Mouse (Mus musculus): ENCODE measurements around the gene Pou2af1. TPM values are rescaled to one million over a fixed set of nuclear protein-coding genes. Genes with fewer than 3 reads are reported as not detected.
A peak's percentile ranks its signal among the peaks of the same experiment; 100 is the strongest.

Gene Pou2af1
- polyA plus RNA-seq, 1 experiment from 2014 or later = 0.18 TPM

- Histone ChIP-seq H3K4me1 (ENCODE audit: control insufficient read depth, insufficient read depth, low read length) (no peaks in the 10 kb centered on the region), H3K4me3 (replicated peaks; ENCODE audit: low read depth, low read length) (no peak overlapping the region), H3K9me3 (ENCODE audit: control insufficient read depth, low read length) (no peaks in the 10 kb centered on the region), H3K27me3 (ENCODE audit: control insufficient read depth, insufficient read depth, low read length) (no peaks in the 10 kb centered on the region), H3K27ac (replicated peaks; ENCODE audit: low read depth, low read length) (no peak overlapping the region), H3K36me3 (ENCODE audit: control insufficient read depth, insufficient read depth, low read length) (no peaks in the 10 kb centered on the region), H3K9ac (replicated peaks; ENCODE audit: low read length) (no peak overlapping the region), H3K4me2 (ENCODE audit: low read length) (no peak overlapping the region)
- DNase-seq (peak; percentile 25), ATAC-seq (ENCODE audit: low FRiP score, low TSS enrichment) (no peak)
- WGBS = 62% methylated on average over 4 of the region's 4 CpGs
Measured at GRCm38 (mm10) chr9:51256780-51257502, 43.4 kb downstream of the Pou2af1 start.

- Histone ChIP-seq H3K27me3 (ENCODE audit: control insufficient read depth, insufficient read depth, low read length) (no peaks in the 10 kb centered on the region), H3K4me1 (ENCODE audit: control insufficient read depth, insufficient read depth, low read length) (no peaks in the 10 kb centered on the region), H3K9me3 (ENCODE audit: control insufficient read depth, low read length) (no peaks in the 10 kb centered on the region), H3K9ac (replicated peaks; ENCODE audit: low read length) (no peak overlapping the region), H3K36me3 (ENCODE audit: control insufficient read depth, insufficient read depth, low read length) (no peaks in the 10 kb centered on the region), H3K27ac (replicated peaks; ENCODE audit: low read depth, low read length) (no peak overlapping the region), H3K4me2 (ENCODE audit: low read length) (no peak overlapping the region), H3K4me3 (replicated peaks; ENCODE audit: low read depth, low read length) (no peak overlapping the region)
- WGBS = 92% methylated on average over 5 of the region's 5 CpGs
- no peak for ATAC-seq (ENCODE audit: low FRiP score, low TSS enrichment)
- no peak for DNase-seq
Measured at GRCm38 (mm10) chr9:51258426-51258825, 44.9 kb downstream of the Pou2af1 start.

GRCm38 (mm10) chr9:51268852-51269251, 55.3 kb downstream of the Pou2af1 start:
- H3K36me3 ChIP-seq (ENCODE audit: control insufficient read depth, insufficient read depth, low read length) = no peaks in the 10 kb centered on the region
- no peak for ATAC-seq (ENCODE audit: low FRiP score, low TSS enrichment)
- H3K4me3 ChIP-seq (replicated peaks; ENCODE audit: low read depth, low read length) = no peak overlapping the region
- H3K4me2 ChIP-seq (ENCODE audit: low read length) = no peak overlapping the region
- no peak for DNase-seq
- H3K4me1 ChIP-seq (ENCODE audit: control insufficient read depth, insufficient read depth, low read length) = no peaks in the 10 kb centered on the region
- no peak overlapping the region for H3K27ac ChIP-seq (replicated peaks; ENCODE audit: low read depth, low read length)
- no peaks in the 10 kb centered on the region for H3K9me3 ChIP-seq (ENCODE audit: control insufficient read depth, low read length)
- 88% methylated on average over 5 of the region's 5 CpGs for WGBS
- H3K9ac ChIP-seq (replicated peaks; ENCODE audit: low read length) = no peak overlapping the region
- H3K27me3 ChIP-seq (ENCODE audit: control insufficient read depth, insufficient read depth, low read length) = no peaks in the 10 kb centered on the region

GRCm38 (mm10) chr9:51271073-51271472, 57.6 kb downstream of the Pou2af1 start:
- H3K4me1 ChIP-seq (ENCODE audit: control insufficient read depth, insufficient read depth, low read length) = no peaks in the 10 kb centered on the region
- no peak overlapping the region for H3K4me2 ChIP-seq (ENCODE audit: low read length)
- H3K9me3 ChIP-seq (ENCODE audit: control insufficient read depth, low read length) = no peaks in the 10 kb centered on the region
- no peak overlapping the region for H3K27ac ChIP-seq (replicated peaks; ENCODE audit: low read depth, low read length)
- no peak overlapping the region for H3K9ac ChIP-seq (replicated peaks; ENCODE audit: low read length)
- H3K4me3 ChIP-seq (replicated peaks; ENCODE audit: low read depth, low read length) = no peak overlapping the region
- no peaks in the 10 kb centered on the region for H3K27me3 ChIP-seq (ENCODE audit: control insufficient read depth, insufficient read depth, low read length)
- 36% methylated on average over 8 of the region's 8 CpGs for WGBS
- H3K36me3 ChIP-seq (ENCODE audit: control insufficient read depth, insufficient read depth, low read length) = no peaks in the 10 kb centered on the region
- ATAC-seq (ENCODE audit: low FRiP score, low TSS enrichment) (no peak), DNase-seq (no peak)

DNA sequence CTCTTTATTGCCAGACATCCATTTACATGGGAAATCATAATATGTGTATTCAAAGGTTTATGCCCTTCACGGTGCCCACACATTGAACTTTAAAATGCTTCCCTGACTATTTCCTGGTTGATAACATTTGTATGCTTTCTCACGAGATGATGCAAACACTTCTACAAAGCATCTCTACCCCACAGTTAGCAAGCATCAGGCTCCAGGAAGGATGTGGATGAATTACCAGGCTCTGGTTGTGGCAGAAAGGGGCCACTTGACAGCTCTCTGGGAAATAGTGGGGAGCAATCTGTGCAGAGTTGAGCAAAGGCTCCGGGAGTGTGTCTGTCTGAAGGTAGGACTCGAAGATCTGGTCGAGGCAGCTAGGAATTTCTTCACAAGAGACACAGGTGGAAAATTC, 58.6 kb downstream of the Pou2af1 start:
- Histone ChIP-seq H3K4me2 (ENCODE audit: low read length) (no peak overlapping the region), H3K9me3 (ENCODE audit: control insufficient read depth, low read length) (no peaks in the 10 kb centered on the region), H3K4me1 (ENCODE audit: control insufficient read depth, insufficient read depth, low read length) (no peaks in the 10 kb centered on the region), H3K36me3 (ENCODE audit: control insufficient read depth, insufficient read depth, low read length) (no peaks in the 10 kb centered on the region), H3K4me3 (replicated peaks; ENCODE audit: low read depth, low read length) (no peak overlapping the region), H3K27me3 (ENCODE audit: control insufficient read depth, insufficient read depth, low read length) (no peaks in the 10 kb centered on the region), H3K27ac (replicated peaks; ENCODE audit: low read depth, low read length) (no peak overlapping the region), H3K9ac (replicated peaks; ENCODE audit: low read length) (no peak overlapping the region)
- 83% methylated on average over 5 of the region's 5 CpGs for WGBS
- no peak for ATAC-seq (ENCODE audit: low FRiP score, low TSS enrichment)
- no peak for DNase-seq

DNA sequence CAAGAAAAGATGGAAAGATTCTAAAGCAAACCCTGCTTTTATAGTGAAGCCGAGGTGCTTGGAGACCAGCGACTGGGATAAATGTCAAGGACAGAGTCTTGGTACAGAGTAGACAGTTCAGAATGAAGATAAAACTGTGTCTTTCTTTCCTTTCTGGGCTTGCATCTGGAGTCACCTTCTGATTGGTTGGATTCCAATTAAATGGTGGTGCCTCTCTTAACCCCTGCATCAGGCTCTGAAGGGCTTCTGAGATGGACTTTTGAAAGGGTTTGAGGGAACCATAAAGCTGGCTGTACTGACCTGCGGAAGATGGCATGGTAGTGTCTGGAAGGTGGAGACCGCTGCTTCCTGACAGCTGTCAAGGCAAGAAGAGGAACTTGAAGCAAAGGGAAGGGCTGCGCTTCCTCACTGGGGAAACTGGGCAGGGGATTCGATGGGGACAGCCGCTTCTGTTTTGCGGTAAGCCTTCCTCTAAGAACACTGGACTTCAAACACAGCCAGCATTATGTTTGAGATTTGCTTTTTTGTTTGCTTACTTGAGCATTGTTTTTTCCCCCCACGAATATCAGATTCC, 60.2 kb downstream of the Pou2af1 start:
- no peak for ATAC-seq (ENCODE audit: low FRiP score, low TSS enrichment)
- 69% methylated on average over 9 of the region's 9 CpGs for WGBS

GRCm38 (mm10) chr9:51274678-51275077, 61.2 kb downstream of the Pou2af1 start:
- Histone ChIP-seq H3K36me3 (ENCODE audit: control insufficient read depth, insufficient read depth, low read length) (no peaks in the 10 kb centered on the region), H3K4me3 (replicated peaks; ENCODE audit: low read depth, low read length) (no peak overlapping the region), H3K27ac (replicated peaks; ENCODE audit: low read depth, low read length) (no peak overlapping the region), H3K4me2 (ENCODE audit: low read length) (no peak overlapping the region), H3K9ac (replicated peaks; ENCODE audit: low read length) (no peak overlapping the region), H3K4me1 (ENCODE audit: control insufficient read depth, insufficient read depth, low read length) (peaks cover 7% of the 10 kb centered on the region), H3K9me3 (ENCODE audit: control insufficient read depth, low read length) (no peaks in the 10 kb centered on the region), H3K27me3 (ENCODE audit: control insufficient read depth, insufficient read depth, low read length) (peaks cover 10% of the 10 kb centered on the region)
- 32% methylated on average over 4 of the region's 4 CpGs for WGBS
- ATAC-seq (ENCODE audit: low FRiP score, low TSS enrichment) (no peak), DNase-seq (no peak)

More for the DNA sequence above, 60.2 kb downstream of the Pou2af1 start:
- Histone ChIP-seq H3K4me3 (replicated peaks; ENCODE audit: low read depth, low read length) (no peak overlapping the region), H3K9me3 (ENCODE audit: control insufficient read depth, low read length) (no peaks in the 10 kb centered on the region), H3K9ac (replicated peaks; ENCODE audit: low read length) (no peak overlapping the region), H3K4me2 (ENCODE audit: low read length) (no peak overlapping the region), H3K27me3 (ENCODE audit: control insufficient read depth, insufficient read depth, low read length) (peaks cover 3% of the 10 kb centered on the region; the same call in 1 of the 2 replicates), H3K27ac (replicated peaks; ENCODE audit: low read depth, low read length) (no peak overlapping the region), H3K4me1 (ENCODE audit: control insufficient read depth, insufficient read depth, low read length) (peaks cover 5% of the 10 kb centered on the region), H3K36me3 (ENCODE audit: control insufficient read depth, insufficient read depth, low read length) (no peaks in the 10 kb centered on the region)
- no peak for DNase-seq

GRCm38 (mm10) chr9:51277834-51278498, 64.5 kb downstream of the Pou2af1 start:
- ATAC-seq (ENCODE audit: low FRiP score, low TSS enrichment) (peak; percentile 34), DNase-seq (no peak)
- Histone ChIP-seq H3K4me1 (ENCODE audit: control insufficient read depth, insufficient read depth, low read length) (peaks cover 7% of the 10 kb centered on the region), H3K9me3 (ENCODE audit: control insufficient read depth, low read length) (no peaks in the 10 kb centered on the region), H3K4me2 (ENCODE audit: low read length) (peak overlapping the region; percentile 67), H3K4me3 (replicated peaks; ENCODE audit: low read depth, low read length) (peak overlapping the region; percentile 39), H3K36me3 (ENCODE audit: control insufficient read depth, insufficient read depth, low read length) (no peaks in the 10 kb centered on the region), H3K27ac (replicated peaks; ENCODE audit: low read depth, low read length) (no peak overlapping the region), H3K9ac (replicated peaks; ENCODE audit: low read length) (peak overlapping the region; percentile 37; the same call in 1 of the 2 replicates), H3K27me3 (ENCODE audit: control insufficient read depth, insufficient read depth, low read length) (peaks cover 10% of the 10 kb centered on the region)
- 24% methylated on average over 13 of the region's 13 CpGs for WGBS
